Mouse (Mus musculus): ENCODE measurements at regions not wholly inside any gene's neighbourhood (a gene's known extent, or its start where the extent isn't known, plus 50 kb on each side); places are given as distances from the start of the nearest gene placed in this dataset.

GRCm38 (mm10) chr2:137323445-137323844 lies 207.0 kb upstream of the Jag1 start:
- TF ChIP-seq CTCF (IDR thresholded peaks at IDR 0.05; ENCODE audit: control insufficient read depth, insufficient read depth, insufficient replicate concordance, low read depth, low read length), result no peak
- no peak for TF ChIP-seq POLR2A (IDR thresholded peaks at IDR 0.05; ENCODE audit: control insufficient read depth, low read depth, low read length)
